Mouse (Mus musculus) erythroblast, embryonic 14.5 days (primary cell): ENCODE results near the gene Fam83c.

ENCODE experiments used
- GATA1 ChIP-seq: IDR thresholded peaks from 2 replicates; pipeline ENCODE4 v1.6.1; 2012; ENCODE audit warnings: low read length, inconsistent platforms, mixed read lengths
- TAL1 ChIP-seq: IDR thresholded peaks from 3 replicates; pipeline ENCODE4 v1.6.1; 2012; ENCODE audit warnings: low read length, inconsistent platforms, mixed read lengths

DNA sequence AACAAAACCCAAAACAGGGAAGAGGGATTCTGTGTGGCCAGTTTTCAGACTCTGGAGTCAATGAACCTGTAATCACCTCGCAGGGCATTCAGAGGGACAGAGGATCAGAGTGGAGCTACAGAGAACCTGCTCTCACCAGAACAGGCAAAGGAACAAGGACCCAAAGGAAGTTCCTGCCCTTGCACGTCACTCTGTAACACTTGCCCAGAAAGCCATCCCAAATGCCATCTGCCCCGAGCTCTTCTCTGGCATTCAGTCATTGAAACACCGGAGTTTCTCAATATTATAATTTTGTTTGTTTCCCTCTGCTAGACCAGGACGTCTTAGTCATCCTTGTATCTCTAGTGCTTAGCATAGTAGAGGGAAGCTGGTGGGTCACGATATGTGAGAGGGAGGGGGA, 39.0 kb upstream of the Fam83c start:
- TF ChIP-seq GATA1, result no peak
- TF ChIP-seq TAL1, result no peak
